Mouse (Mus musculus) layer of hippocampus, adult 11-12 months (tissue): ENCODE results near the gene Rabep1.
"Not testable (repeated sequence)": the region's sequence is repeated elsewhere in the genome, so short reads cannot be mapped to it uniquely, and the experiment has no call there.

Source experiments
- DNase-seq: peaks from one replicate; pipeline ENCODE4 v3.0.0; 2022; ENCODE audit warnings: low spot score

Gene Rabep1

DNA sequence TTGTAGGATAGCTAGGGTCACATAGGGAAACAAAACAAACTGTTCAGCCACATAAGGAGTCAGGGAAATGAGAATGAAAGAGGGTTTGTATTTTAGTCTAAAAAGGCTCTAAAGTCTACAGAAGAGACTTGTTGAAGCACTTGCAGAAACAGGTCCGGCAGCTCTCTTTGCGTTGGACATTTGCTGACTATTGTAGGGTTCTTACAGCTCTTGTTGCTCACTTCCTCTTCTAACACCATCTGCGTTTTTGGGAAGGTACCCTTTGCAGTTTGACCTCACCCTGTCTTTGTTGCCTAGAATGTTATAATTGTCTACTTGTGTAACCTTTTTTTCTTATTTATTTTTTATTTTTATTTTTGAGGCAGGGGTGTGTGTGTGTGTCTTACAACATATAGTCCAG, 53.1 kb downstream of the Rabep1 start:
- no peak for DNase-seq

DNA sequence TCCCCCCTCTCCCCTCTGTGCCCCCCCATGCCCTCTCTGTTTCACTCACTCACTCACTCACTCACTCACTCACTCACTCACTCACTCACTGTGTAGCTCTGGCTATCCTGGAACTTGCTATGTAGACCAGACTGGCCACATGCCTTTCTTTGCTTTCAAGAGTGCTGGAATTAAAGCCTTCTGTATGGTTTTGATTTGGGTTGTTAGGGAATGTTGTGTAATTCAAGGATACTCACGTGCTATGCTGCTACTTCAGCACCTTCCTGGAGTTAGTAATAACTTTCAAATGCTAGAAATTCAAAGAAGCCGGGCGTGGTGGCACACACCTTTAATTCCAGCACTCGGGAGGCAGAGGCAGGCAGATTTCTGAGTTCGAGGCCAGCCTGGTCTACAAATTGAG, 53.6 kb downstream of the Rabep1 start:
- not testable (repeated sequence) for DNase-seq

DNA sequence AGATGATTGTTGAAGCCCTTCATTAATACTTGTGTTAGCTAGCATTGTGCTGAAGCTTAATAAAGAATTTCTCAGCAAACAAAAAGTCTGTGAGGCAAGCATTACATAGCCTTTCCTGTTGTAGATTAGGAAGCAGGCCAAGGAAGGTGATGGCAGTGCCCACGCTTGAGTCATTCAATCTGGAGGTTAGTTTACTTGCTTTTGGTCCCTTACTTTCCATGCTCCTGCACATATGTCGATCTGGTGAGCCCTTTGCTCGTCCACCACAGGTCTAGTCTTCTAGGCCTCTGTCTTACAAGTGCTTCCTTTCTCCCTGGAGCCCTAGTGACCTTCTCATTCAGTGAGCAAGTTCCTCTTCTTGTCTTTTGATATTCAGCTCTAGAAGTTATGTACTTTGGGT, 62.1 kb downstream of the Rabep1 start:
- no peak for DNase-seq

DNA sequence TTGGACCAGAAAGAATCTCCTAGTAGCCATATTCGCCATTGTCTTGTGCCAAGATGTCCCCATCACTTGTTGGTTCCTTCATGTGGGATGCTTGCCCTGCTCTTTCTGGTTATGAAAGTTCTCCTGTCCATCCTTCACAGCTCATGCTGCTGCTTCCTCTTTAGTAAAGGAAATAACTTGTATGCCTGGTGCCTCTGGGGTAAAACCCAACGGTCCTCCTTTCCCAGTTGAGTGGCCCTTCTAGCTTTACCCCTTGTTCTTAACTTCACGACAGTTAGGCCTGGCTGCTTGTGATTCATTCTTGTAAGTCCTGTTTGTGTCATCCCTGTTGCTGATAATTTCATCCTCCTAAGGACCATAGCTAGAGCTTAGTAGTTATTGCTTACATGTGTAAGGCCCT, 66.7 kb downstream of the Rabep1 start:
- DNase-seq: no peak

DNA sequence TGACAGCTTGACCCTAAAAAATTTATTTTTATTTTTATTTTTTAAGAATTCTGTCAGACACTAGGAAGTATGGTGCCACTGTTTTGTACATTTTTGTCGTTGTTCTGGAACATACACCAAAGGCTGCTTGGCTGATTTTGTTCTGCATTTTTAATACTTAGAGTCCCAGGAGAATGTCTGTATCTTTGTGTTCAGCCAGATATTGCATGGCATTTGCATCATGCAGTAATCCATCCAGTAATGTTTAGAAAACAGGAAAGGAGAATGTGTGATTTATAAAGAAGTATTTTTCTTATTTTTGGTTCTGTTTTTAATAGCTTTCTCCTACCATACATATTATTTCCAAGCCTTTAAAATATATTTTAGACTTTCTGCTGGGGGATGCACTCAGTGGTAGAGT, 67.3 kb downstream of the Rabep1 start:
- DNase-seq: no peak

DNA sequence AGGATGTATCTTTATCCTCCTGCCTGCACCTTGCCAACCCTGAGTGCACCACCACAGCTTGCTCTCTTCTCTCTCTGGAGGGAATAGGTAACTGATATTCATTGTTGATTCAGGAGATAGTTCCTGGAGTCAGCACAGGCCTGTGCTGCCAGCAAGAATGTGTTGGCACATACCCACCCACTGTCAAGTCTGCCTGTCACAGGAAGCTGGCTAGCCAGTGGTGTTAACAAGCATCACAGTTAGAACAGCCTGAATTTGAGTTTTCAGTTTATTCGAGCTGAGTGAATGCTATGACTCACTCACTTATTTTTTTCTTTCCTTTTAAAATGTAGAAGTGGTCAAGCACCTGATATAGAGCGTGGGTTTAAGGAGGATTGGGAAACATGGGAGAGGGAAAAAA, 73.3 kb downstream of the Rabep1 start:
- DNase-seq: peak; percentile 16

DNA sequence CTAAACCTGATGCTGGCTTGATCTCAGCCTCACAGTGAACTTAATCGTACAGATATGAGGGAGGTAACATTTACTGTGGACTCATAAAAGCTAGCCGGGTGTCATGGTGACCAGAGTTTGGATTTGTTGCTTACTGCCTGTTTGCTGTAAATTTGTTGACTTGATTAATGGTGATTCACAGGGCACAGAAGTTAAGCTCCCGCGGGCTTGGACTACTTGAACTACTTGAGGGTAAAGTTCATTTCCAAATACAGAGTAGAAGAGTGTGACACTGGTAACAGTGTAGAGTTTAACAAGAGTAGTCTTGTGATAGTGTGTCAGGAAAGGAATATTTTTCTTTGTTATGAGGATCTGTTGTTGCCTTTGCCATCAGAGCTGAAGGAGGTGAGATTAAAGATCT, 74.9 kb downstream of the Rabep1 start:
- DNase-seq: no peak

DNA sequence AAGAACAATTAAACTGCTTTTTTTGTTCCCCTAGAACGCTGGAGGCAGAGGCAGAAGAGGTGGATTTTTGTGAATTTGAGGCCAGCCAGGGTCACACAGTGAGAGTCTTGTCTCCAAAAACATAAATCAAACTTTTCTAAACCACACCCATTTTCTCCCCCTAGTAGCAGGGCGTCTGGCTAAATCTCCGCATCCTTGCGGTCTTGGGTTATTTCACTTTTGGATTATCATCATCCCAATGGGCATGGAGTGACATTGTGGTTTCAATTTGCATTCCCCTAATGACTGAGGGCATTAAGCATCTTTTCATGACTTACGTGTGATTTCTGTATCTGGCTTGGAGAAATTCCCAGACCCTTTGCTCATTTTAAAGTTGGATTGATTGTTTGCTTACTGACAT, 86.9 kb downstream of the Rabep1 start:
- DNase-seq: no peak

DNA sequence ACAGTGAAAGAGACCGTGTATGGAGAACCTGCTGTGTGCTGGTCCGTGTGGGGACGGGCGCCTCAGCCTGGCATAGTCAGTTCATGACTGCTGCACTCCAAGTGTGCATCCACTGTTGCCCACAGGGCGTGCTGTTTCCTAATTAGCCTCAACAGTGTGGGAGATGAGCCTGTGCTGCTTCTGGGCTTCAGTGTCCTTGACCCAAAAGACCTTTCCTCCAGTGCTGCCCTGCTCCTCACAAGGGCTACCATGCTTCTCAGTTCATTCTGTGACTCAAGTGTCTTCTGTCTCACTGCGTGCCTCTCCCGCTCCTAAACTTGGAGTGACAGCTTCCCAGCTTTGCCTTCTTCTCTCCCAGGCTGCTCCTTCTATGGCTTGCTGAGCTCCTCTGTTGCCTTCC, 90.7 kb downstream of the Rabep1 start:
- no peak for DNase-seq

DNA sequence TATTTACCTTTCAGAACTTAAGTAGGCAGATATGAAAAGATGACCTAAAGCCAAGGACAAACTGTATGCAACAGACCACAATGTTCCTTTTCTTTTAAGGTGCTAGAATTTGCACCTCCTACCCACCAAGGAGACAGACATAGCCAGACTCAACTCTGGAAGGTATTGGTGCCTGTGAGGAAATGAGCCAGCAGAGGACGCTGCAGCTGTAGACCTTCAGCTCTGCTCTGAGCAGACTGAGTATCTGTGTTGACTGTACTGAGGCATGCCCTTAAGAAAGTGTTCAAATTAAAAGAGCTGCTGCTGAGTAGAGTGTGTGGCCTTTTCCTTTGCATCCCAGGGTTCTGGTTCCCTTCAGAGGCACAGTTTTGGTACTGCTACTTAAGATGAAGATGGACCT, 98.0 kb downstream of the Rabep1 start:
- no peak for DNase-seq

DNA sequence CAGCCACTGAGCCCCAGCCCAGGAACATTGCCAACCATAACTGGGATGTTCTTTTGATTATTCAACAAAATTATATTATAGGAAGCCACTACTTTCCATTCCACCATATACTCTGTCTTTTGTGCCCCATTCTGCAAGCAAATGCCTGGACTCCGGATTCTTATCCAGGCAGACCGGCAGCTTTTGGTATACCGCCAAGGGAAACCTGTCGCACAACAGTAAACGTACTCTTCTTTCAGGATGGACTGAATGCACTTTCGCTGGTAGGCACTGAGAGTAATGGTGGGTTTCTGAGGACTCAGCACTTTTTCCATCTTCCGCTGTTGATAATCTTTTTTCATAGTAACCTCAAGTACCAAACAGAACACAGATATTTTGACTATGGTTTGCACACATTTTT, 99.1 kb downstream of the Rabep1 start:
- DNase-seq: no peak

DNA sequence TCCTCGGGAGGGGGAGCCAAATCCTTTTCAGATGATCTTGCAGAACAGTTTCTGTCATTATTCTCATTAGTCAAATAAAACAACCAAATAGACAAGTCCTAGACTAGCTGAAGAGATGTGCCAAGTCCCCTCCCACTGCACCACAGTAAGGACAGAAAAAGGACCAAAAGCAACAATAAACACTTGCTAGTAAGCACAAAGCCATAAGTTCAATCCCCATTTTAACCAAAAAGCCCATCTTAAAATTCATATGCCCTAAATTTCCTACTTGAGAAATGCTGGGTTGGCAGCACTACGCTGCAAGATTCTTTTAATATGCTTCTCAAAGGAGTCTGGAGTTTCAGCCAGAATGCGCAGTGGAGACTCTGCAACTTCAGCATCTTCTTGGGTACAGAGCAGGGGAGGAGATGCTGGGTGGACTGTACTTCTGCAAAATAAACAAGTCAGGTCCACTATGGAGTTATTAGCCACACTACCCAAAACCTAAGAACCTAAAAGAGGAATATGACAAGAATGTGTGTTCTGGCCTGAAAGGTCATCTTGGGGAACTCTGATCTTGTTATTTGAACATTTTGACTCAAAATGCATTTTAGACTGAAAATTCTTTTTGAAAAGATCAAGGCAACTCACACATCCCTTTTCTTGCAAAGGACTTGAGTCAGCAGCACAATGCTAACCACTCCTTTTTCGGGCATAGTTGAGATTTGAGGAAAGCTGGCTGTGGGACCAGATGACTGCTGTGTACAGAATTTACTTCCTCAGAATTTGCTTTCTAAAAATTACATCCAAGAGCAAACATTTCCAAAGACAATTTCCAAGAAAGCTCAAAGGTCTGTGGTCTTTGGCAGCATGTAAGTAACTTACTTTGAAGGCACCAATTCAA, 100.6 kb downstream of the Rabep1 start:
- DNase-seq: no peak

DNA sequence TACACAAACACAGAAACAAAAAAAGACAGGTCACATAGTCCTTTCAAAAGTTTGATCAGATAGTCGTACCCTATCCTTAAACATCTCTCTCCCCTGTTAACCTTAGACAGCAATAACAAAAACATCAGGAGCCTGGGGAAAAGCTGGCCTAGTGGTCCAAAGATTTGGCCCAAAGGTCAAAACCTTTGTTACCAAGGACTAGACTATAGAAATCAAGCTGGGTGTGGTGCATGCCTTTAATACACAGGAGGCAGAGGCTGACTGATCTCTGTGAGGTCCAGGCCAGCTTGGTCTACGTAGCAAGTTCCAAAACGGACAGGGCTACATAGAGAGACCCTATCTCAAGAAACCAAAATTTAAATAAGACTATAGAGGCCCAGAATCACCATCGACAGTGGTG, 110.1 kb downstream of the Rabep1 start:
- no peak for DNase-seq

DNA sequence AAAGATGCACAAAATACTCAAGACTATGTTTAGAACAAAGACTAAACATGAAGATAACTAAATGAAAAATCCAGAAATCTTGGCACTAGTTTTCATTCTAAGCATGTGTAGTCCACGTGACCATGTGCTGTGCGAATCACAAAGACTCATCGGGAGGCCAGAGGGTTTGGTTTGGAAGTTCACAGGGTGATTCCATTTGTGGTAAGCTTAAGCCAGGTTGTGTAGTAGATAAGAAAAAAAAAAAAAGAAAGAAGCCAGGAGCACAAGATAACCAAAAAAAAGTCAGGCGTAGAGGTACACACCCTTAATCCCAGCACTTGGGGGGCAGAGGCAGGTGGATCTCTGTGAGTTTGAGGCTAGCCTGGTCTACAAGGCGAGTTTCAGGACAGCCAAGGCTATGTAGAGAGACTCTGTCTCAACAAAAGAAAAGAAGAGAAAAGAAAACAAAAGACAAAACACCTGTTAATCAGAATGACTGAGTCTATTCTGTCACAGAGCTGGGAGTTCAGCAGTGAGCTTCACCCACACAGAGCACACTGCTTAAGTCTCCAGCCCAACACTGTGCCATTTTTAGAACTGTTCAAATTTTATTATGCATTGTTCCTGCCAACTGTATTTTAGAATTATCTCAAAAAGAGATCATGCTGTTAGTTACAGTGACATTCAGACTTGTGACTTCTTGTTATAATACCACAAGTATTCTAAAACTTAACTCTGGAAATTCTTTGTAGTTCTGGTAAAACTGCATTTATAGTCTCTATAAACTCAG, 116.4 kb downstream of the Rabep1 start:
- no peak for DNase-seq

DNA sequence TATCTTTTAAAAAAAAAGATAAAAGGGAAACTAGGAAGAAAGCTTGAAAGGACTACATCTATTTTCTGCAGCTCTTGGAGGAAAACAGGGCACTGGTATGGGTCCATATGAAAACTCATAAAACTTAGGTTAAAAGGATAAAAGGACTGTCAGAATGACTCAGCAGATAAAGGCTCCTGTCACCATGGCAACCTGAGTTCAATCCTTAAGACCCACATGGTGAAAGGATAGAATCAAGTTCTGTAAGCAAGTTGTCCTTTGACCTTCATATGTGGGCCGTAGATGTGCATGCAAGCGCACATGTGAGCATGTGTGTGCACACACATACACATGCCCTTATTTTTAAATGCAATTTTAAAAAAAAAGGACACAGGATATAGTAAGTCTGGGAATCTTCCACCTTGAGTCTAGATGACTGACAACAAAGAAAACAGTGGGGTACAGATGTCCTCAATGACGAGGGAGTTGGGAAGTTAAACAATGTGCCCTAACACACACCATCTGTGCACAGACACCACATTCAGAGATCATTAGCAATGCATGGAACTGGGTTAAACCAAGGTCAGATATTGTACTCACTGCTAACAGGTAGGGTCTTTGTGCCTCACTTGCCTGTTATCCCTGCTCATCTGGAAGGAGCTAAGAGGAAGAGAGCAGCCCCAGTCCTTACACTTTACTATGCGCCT, 119.8 kb downstream of the Rabep1 start:
- DNase-seq: no peak

DNA sequence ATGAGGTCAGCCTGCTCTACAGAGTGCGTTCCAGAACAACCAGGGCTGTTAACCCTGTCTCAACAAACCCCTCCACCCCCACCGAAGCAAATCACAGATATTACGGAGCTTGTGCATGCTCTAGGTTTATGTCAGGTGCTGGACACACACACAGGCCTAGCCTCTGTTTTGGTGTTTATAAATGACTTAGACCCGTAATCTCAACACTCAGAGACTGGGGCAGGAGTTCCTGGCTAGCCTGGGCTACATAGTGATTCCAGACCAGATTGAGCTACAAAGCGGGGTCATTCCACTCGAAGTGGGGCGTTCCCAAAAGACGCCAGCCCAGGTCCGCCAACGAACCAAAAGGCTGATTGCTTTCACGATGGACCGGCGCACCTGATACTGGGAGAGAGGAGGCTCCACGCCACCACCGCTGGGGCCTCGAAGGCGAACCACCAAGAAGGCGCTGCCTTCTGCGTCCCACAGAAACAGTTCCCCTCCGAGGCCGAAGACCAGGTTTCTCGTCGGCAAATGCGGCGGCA, 124.8 kb downstream of the Rabep1 start:
- no peak for DNase-seq

DNA sequence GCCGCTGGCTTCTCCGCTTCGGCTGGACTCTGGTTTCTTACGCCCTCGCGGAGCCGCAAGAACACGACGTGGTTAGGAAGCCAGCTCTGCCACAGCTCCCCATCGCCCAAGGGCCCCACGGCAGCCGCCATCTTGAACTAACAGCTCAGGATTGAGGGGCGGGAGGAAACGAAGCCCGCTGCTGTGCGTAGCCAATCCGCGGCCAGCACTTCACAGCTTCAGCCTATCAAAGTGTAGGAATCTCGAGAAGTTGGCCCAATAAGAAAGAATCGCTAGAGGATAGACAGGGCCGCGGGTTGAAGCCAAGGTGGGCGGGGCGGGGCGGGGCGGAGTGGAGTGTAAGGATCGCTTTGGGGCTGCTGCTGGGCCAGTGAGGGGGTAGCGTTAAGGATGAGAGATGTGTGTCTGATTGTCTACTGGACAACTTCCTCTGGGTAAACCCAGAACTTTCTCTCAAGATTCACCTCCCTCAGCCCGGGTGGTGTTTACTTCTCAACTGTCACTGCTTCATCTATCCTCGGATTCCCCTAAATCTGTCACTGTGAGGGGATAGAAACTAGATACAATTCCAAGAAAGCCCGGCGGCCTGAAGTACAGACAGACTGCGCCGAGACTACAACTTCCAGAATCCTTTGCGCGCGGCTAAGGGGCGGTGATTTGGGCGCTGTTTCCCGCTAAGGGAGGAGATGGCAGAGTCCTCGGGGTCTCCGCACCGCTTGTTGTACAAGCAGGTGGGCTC, 125.4 kb downstream of the Rabep1 start, which contains the start of the genes Nup88 and Rpain:
TSS of gene Nup88 (minus strand) at position 153 of the 739 bp plus-strand sequence.
TSS of gene Rpain (plus strand) at position 393 of the 739 bp plus-strand sequence.
- peak; percentile 95 for DNase-seq

DNA sequence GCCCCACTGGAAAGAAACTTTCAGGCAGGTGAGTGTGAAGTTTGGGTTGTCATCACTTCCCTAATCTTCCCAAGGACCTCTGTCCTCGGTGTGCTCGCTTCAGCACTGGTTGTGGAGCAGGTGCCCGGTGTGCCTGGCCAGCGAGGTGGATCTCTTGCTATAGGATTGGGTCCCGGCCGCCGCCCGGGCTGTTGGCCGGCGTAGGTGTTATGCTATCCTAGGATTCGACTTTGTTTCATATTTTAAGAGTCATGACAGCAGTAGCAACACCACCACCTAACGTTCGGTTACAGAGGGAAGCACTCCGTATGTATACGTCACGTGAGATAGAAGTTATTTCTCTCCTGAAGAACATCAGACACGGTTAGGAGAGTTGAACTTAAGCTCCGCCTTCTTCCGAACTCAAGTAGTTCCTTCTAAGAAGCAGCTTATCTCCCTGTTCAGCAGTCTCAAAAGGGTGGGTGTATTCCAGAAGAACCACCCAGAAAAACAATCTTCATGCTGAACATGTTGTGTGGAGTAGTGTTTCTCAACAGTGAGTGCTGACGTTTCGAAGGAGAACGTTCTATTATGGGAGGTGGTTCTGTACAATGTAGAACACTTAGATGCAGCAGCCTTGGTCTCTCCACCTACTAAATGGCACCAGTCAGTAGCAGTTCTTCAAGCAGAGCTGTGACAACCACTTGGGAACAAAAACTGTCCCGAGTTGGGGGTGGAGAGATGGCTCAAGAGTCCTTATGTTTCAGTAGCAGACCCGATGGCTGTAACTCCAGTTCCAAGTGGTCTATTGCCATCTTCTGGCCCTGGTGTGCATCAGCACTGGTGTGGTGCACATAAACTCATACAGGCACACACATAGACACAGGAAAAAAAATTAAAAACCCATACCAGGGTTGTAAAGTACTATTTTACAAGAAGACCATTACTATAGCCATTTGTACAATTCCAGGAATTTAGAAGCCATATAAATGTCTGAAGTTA, 126.3 kb downstream of the Rabep1 start:
- no peak for DNase-seq

DNA sequence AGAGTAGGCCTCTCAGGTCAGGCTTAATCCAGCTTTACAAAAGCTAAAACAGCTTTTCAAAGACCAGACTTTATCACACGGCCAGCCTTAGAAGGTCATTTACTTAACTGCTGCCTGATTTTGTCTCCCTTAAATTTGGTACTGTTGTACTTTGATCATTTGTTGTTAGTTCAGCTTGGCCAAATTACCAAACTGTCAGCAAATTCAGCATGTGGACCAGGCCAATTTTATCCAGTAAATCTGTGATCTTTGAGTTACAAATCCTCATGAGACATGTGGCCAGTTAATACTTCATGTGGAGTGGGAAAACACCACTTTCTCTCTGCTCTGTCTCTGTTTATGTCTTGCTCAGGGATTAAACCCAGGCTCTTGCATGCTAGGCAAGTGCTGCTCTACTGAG, 128.0 kb downstream of the Rabep1 start:
- no peak for DNase-seq

DNA sequence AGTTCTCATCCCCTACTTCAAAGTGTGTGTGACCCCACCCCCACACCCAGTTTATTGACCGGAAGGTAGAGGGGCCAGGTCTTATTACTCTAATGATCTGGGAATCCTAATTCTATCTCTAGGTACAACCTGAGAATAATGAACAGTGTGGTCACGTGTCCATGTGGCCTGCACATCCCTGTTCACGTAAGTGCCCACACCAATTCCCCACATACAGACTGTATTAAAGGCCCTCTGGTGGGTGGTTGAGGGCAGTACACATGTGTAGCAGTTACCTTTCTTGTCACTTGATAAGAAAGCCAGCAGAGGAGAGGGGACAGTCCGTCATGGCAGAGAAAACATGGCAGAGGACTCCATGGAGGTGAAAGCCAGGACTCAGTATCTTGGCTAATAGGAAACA, 129.4 kb downstream of the Rabep1 start:
- no peak for DNase-seq
